Mouse (Mus musculus) liver, embryonic 11.5 days (tissue): ENCODE data around the gene Gm7138. TPM values are rescaled to one million over a fixed set of nuclear protein-coding genes. Genes with fewer than 3 reads are reported as not detected.
"Not testable (repeated sequence)": the region's sequence is repeated elsewhere in the genome, so short reads cannot be mapped to it uniquely, and the experiment has no call there.

Experiments used
- ATAC-seq: fragments of 200-750 bp; cut with Nextera tagmentation; replicated peaks from 2 replicates; pipeline ENCODE4 v1.8.0; 2017; ENCODE audit warnings: moderate number of reproducible peaks, mild to moderate bottlenecking, moderate TSS enrichment, moderate library complexity; ENCODE audit not compliant: low FRiP score
- DNase-seq: peaks from one replicate; pipeline ENCODE4 v3.0.0-alpha.2; 2017; ENCODE audit warnings: low spot score
- H3K27ac ChIP-seq: fragments of 300-500 bp; sonication (generic); 2 replicates; pipeline ENCODE4 v1.5.1; 2014; ENCODE audit warnings: mild to moderate bottlenecking, low read depth, low read length, control low read depth
- H3K27me3 ChIP-seq: fragments of 300-500 bp; sonication (generic); replicated peaks from 2 replicates; pipeline ENCODE4 v1.6.1; 2014; ENCODE audit warnings: low read length, mixed read lengths; ENCODE audit not compliant: control insufficient read depth, insufficient read depth
- H3K36me3 ChIP-seq: fragments of 300-500 bp; sonication (generic); 2 replicates; pipeline ENCODE4 v1.6.1; 2014; ENCODE audit warnings: mild to moderate bottlenecking, low read length, moderate library complexity, mixed read lengths; ENCODE audit not compliant: control insufficient read depth, insufficient read depth
- H3K4me1 ChIP-seq: fragments of 300-500 bp; sonication (generic); replicated peaks from 2 replicates; pipeline ENCODE4 v1.6.1; 2014; ENCODE audit warnings: low read length, mixed read lengths; ENCODE audit not compliant: control insufficient read depth, insufficient read depth
- H3K4me2 ChIP-seq: fragments of 300-500 bp; sonication (generic); 2 replicates; pipeline ENCODE4 v1.6.1; 2014; ENCODE audit warnings: mild to moderate bottlenecking, control low read depth, moderate library complexity
- H3K4me3 ChIP-seq: fragments of 300-500 bp; sonication (generic); 2 replicates; pipeline ENCODE4 v1.5.1; 2014; ENCODE audit warnings: low read depth, low read length, control low read depth
- H3K9ac ChIP-seq: fragments of 300-500 bp; sonication (generic); 2 replicates; pipeline ENCODE4 v1.6.1; 2014; ENCODE audit warnings: low read depth, low read length, control low read depth
- H3K9me3 ChIP-seq: fragments of 300-500 bp; sonication (generic); 2 replicates; pipeline ENCODE4 v1.6.1; 2016; ENCODE audit warnings: low read length, inconsistent platforms, mixed read lengths; ENCODE audit not compliant: control insufficient read depth
- WGBS: fragments of 180-500 bp; shearing (Covaris S2); extraction: QIAGEN DNeasy Blood & Tissue Kit; methylation state at CpG from one replicate; pipeline ENCODE4 v1.1.7; 2014; 5-methylcytosine and 5-hydroxymethylcytosine counted together
- polyA plus RNA-seq: library from polyadenylated mRNA; unstranded; fragments of >200 nt; fragmentation: Nextera tagmentation; extraction: Ambion mirVana; gene quantifications from 2 replicates; pipeline ENCODE4 v1.2.1, GENCODE M21; 2014

Gene Gm7138
- polyA plus RNA-seq, 1 experiment from 2014 or later: not detected

- H3K9ac ChIP-seq: no peak overlapping the region
- 62% methylated on average over 1 of the region's 1 CpGs for WGBS
Measured at GRCm38 (mm10) chr10:77769727-77770126, 7.0 kb downstream of the Gm7138 start.

GRCm38 (mm10) chr10:77759582-77759981 is 17.2 kb downstream of the Gm7138 start, which contains the start of gene Gm3233:
Gene Gm3233 (minus strand): TSS chr10:77759682.
- ATAC-seq, H3K4me1 ChIP-seq, DNase-seq, H3K9me3 ChIP-seq, H3K4me3 ChIP-seq, H3K36me3 ChIP-seq, H3K4me2 ChIP-seq, H3K27me3 ChIP-seq, H3K27ac ChIP-seq, H3K9ac ChIP-seq: not testable (repeated sequence)
- WGBS: no CpG with 5 or more reads among the region's 1 CpGs

More at GRCm38 (mm10) chr10:77769727-77770126, 7.0 kb downstream of the Gm7138 start:
- no peak overlapping the region for H3K27ac ChIP-seq
- DNase-seq (no peak), ATAC-seq (no peak)
- H3K4me2 ChIP-seq: no peak overlapping the region
- H3K9me3 ChIP-seq: no peaks in the 10 kb centered on the region
- H3K36me3 ChIP-seq: no peaks in the 10 kb centered on the region
- no peak overlapping the region for H3K4me3 ChIP-seq
- H3K4me1 ChIP-seq: no peaks in the 10 kb centered on the region
- no peaks in the 10 kb centered on the region for H3K27me3 ChIP-seq

GRCm38 (mm10) chr10:77753448-77753847 is 23.3 kb downstream of the Gm7138 start:
- ATAC-seq (no peak), DNase-seq (no peak)
- H3K9me3 ChIP-seq: no peaks in the 10 kb centered on the region
- no peak overlapping the region for H3K4me2 ChIP-seq
- H3K36me3 ChIP-seq: no peaks in the 10 kb centered on the region
- H3K4me3 ChIP-seq: no peak overlapping the region
- no peak overlapping the region for H3K27ac ChIP-seq
- H3K4me1 ChIP-seq: no peaks in the 10 kb centered on the region
- no peak overlapping the region for H3K9ac ChIP-seq
- H3K27me3 ChIP-seq: no peaks in the 10 kb centered on the region

- H3K4me2 ChIP-seq, DNase-seq, H3K9me3 ChIP-seq, H3K27me3 ChIP-seq, H3K9ac ChIP-seq, ATAC-seq, H3K4me1 ChIP-seq, H3K4me3 ChIP-seq, H3K27ac ChIP-seq, H3K36me3 ChIP-seq: not testable (repeated sequence)
- WGBS: 53% methylated on average over 3 of the region's 3 CpGs
Measured at GRCm38 (mm10) chr10:77752312-77752711, 24.4 kb downstream of the Gm7138 start.

GRCm38 (mm10) chr10:77751254-77751653 is 25.5 kb downstream of the Gm7138 start, which contains the start of gene Gm9736:
Gene Gm9736 (minus strand): TSS chr10:77751354.
- DNase-seq, H3K4me2 ChIP-seq, H3K4me3 ChIP-seq, H3K27ac ChIP-seq, H3K9ac ChIP-seq, ATAC-seq, H3K9me3 ChIP-seq, H3K4me1 ChIP-seq, H3K27me3 ChIP-seq, H3K36me3 ChIP-seq: not testable (repeated sequence)
- 50% methylated on average over 1 of the region's 1 CpGs for WGBS

GRCm38 (mm10) chr10:77750686-77751085 is 26.1 kb downstream of the Gm7138 start:
- not testable (repeated sequence) for H3K27me3 ChIP-seq, H3K4me1 ChIP-seq, H3K9me3 ChIP-seq, H3K4me3 ChIP-seq, H3K4me2 ChIP-seq, H3K27ac ChIP-seq, H3K36me3 ChIP-seq, DNase-seq, H3K9ac ChIP-seq, ATAC-seq
- WGBS: 75% methylated on average over 1 of the region's 1 CpGs

GRCm38 (mm10) chr10:77741924-77742688 is 34.6 kb downstream of the Gm7138 start, which contains the start of gene Gm18596:
Gene Gm18596 (minus strand): TSS chr10:77742638.
- not testable (repeated sequence) for H3K27me3 ChIP-seq, H3K4me3 ChIP-seq, DNase-seq, H3K27ac ChIP-seq, H3K4me1 ChIP-seq, H3K9ac ChIP-seq, ATAC-seq, H3K36me3 ChIP-seq, H3K4me2 ChIP-seq, H3K9me3 ChIP-seq
- 51% methylated on average over 4 of the region's 5 CpGs for WGBS

GRCm38 (mm10) chr10:77738929-77739328 is 37.8 kb downstream of the Gm7138 start:
- no peak overlapping the region for H3K9ac ChIP-seq
- no peak overlapping the region for H3K27ac ChIP-seq
- no peak overlapping the region for H3K4me2 ChIP-seq
- ATAC-seq (no peak), DNase-seq (no peak)
- H3K9me3 ChIP-seq: peaks cover 7% of the 10 kb centered on the region; the same call in 1 of the 2 replicates
- H3K4me1 ChIP-seq: no peaks in the 10 kb centered on the region
- H3K4me3 ChIP-seq: no peak overlapping the region
- H3K27me3 ChIP-seq: no peaks in the 10 kb centered on the region; the same call in 1 of the 2 replicates
- H3K36me3 ChIP-seq: no peaks in the 10 kb centered on the region
- 83% methylated on average over 4 of the region's 4 CpGs for WGBS

GRCm38 (mm10) chr10:77735928-77736327 is 40.8 kb downstream of the Gm7138 start:
- WGBS: 86% methylated on average over 1 of the region's 1 CpGs
- no peak for DNase-seq
- no peak overlapping the region for H3K9ac ChIP-seq
- no peak overlapping the region for H3K4me2 ChIP-seq
- no peaks in the 10 kb centered on the region for H3K4me1 ChIP-seq
- H3K27ac ChIP-seq: no peak overlapping the region
- no peaks in the 10 kb centered on the region; the same call in 1 of the 2 replicates for H3K27me3 ChIP-seq
- ATAC-seq: no peak
- H3K36me3 ChIP-seq: no peaks in the 10 kb centered on the region
- H3K9me3 ChIP-seq: peaks cover 7% of the 10 kb centered on the region; the same call in 1 of the 2 replicates
- H3K4me3 ChIP-seq: no peak overlapping the region
